Mouse (Mus musculus): Measurements from ENCODE around the gene Cry2.
A peak's percentile ranks its signal among the peaks of the same experiment; 100 is the strongest.

Gene Cry2

DNA sequence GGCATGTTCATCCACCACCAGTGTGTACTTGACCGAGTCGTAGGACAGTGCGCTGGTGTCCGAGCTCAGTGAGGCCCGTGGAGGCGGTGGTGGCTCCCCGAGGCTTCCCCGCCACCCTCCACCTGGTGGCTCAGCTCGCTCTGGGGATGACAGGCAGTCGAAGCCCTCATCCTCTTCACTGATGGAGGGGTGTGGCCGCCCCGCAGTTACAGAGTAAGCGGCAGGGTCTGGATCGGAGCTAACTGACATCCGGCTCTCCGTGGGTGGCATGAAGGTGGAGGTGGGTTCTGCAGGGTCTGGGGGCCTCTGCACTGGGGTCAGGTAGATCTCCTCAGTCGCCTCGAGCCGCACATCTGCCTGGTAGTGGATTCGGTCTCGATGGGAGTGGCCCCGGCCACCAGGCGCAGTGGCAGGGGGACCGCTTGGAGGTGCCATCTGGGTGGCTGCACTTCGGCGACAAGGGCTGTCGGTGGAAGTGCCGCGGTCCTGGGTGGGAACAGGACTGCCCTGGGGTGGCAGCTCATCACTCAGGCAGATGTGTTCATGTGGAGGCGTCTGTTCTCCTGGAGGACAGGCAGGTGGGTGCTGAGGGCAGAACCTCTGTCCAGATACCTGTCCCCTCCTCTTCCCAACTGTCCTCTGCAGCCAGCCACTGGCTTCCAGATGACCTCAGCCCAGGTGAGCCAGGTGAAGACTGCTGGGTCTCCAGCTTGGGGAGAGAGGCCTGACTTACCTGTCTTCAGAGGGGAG lies 46.8 kb downstream of the Cry2 start:
- DNase-seq, result no peak

GRCm38 (mm10) chr2:92385113-92386051 lies 48.5 kb downstream of the Cry2 start:
- DNase-seq, result no peak

DNA sequence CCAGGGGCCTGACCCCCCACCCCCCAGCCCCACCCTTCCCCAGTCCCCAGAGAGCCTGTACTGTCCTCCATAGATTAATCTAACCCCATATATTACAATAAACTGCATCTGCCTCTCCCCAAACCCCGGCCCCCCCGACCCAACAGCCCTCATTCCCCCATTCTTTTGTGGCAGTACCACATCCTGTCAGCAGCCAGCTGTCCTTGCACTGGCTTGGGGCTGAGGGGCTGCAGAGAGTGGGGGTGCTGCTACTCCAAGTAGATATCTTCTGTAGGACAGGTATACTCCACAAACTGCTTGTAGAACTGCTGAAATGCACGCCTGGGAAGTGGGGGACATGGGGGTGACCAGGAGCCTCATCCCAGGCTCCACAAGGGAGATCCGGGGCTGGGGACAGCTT lies 49.7 kb downstream of the Cry2 start:
- DNase-seq, result no peak

DNA sequence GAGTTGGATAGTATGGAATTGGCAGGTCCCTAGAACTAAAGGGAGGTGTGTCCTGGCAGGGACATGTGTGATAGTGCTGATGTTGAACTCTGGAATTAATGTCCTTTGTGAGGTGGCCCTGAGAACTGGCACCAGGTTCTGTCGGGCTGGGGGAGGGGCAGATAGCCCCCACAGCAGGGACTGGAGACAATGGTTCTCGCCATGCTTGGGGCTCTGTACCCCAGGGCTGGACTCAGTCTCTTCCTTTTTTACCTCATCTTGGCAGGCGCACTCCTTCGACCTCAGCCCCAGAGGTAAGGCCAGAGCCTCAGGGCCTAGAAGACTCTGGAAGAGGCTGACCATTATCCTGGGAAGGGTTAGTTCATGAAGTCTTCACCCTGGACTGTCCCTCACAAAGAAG lies 51.1 kb downstream of the Cry2 start:
- no peak for DNase-seq

GRCm38 (mm10) chr2:92381901-92382588 lies 51.8 kb downstream of the Cry2 start, which contains the start of gene 1700029I15Rik:
TSS of gene 1700029I15Rik (plus strand) at chr2:92382538.
- DNase-seq, result no peak

DNA sequence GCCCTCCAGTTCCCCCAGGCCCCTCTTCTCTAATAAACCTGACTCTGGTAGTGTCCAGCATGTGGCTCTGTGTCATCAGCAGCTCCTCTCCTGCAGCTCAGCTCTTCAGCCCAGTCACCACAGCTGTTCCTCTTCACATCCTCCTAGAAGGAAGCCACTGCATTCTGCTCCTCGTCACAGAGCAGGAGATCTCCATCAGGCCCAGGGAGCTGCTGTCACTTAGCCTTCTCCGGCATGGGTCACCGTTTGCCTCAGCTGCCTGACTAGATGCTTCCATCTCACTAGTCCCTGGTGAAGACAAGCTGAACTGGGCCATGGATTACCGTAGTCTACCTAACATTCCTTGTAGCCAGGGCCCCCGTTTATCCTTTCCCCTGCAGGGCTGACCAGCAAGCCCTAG lies 52.7 kb downstream of the Cry2 start:
- DNase-seq, result no peak

DNA sequence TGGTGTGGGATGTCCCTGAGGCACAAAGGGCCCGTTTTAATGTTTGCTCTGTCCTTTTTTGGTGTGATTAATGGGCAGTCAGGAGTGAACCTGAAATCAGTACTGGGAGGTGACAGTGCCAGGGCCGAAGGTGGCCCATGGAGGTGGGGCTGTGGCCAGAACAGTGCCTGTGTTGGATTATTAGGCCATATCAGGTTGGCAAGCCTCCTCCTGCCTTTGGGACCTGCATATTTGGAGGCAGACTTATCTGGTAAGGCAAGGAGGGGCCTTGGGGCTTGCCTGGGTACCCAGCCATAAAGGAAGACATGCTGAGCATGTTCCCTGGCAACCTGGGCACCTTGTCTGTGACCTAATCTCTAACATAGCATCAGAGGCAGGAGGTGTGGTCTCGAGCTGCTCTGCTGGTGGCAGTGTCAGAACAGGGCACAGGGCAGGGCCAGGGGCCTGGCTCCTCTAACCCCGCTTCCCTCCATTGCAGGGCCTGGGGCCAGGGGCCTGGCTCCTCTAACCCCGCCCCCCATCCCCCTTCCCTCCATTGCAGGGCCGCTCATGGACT lies 53.3 kb downstream of the Cry2 start:
- no peak for DNase-seq

- no peak for DNase-seq
Measured at GRCm38 (mm10) chr2:92379783-92380494, 53.9 kb downstream of the Cry2 start.

DNA sequence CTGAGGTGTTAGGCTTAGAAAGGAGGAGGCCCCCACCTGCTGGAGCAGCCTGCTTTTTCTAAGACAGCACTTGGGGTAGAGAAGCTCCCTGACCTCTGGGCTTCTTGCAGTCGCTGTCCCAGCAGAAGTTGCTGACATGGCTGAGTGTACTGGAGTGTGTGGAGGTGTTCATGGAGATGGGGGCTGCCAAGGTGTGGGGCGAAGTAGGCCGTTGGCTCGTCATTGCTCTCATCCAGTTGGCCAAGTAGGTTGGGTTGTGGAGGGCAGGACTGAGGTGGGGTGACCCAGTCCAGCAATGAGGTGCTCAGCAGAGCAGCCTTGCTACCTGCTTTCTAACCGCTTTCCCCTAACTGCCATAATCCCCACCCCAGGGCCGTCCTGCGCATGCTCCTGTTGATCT lies 56.5 kb downstream of the Cry2 start:
- DNase-seq, result no peak

- no peak for DNase-seq
Measured at GRCm38 (mm10) chr2:92376300-92376699, 57.5 kb downstream of the Cry2 start.

DNA sequence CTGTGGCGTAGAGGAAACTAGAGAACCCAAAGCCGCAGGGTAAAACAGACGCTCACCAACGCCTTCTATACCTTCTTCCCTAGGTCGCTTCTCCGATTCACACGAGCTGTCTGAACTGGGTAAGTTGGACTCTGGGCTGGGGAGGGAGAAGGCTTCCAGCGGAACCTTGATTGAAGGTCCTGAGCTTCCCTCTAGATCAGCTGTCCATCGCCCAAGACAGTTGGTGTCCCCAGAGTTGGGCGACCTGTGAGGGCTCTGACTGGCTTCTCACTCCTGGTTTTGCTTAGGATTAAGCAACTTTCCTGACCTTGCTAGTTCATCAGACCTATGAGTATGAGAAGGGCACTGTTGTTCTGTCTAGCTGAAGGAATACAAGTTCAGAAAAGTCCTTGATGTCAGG lies 58.1 kb downstream of the Cry2 start:
- no peak for DNase-seq

- DNase-seq, result peak; percentile 87 to 93
Measured at GRCm38 (mm10) chr2:92375099-92375623, 58.7 kb downstream of the Cry2 start.

GRCm38 (mm10) chr2:92374514-92374913 lies 59.3 kb downstream of the Cry2 start, which contains the start of the genes Pex16 and Large2:
TSS of gene Pex16 (plus strand) at chr2:92374676.
TSS of gene Large2 (minus strand) at chr2:92374869.
- DNase-seq, result peak; percentile 31 to 32

DNA sequence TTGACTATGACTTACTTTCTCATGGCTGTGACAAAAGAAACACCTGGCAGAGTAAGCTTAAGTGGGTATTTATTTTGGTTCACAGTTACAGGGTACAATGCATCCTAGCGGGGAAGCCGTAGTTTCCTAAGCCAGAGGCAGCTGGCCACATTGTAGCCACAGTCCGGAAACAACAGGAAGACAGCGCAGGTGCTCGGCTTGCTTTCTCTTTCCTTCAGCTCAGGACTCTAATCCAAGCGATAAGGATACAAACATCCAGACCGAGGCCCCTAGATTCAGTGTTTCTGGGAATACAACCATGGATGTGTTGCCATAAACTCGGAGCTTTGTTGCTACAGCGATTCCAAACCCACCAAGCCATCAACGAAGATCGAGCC lies 60.4 kb downstream of the Cry2 start:
- DNase-seq, result no peak

GRCm38 (mm10) chr2:92372767-92373436 lies 60.9 kb downstream of the Cry2 start:
- no peak for DNase-seq

GRCm38 (mm10) chr2:92371971-92372690 lies 61.7 kb downstream of the Cry2 start:
- DNase-seq, result no peak

- DNase-seq, result peak in 1 of 2 experiments; percentile 37
Measured at GRCm38 (mm10) chr2:92370821-92371805, 62.7 kb downstream of the Cry2 start.

- no peak for DNase-seq
Measured at GRCm38 (mm10) chr2:92370375-92370774, 63.5 kb downstream of the Cry2 start.

DNA sequence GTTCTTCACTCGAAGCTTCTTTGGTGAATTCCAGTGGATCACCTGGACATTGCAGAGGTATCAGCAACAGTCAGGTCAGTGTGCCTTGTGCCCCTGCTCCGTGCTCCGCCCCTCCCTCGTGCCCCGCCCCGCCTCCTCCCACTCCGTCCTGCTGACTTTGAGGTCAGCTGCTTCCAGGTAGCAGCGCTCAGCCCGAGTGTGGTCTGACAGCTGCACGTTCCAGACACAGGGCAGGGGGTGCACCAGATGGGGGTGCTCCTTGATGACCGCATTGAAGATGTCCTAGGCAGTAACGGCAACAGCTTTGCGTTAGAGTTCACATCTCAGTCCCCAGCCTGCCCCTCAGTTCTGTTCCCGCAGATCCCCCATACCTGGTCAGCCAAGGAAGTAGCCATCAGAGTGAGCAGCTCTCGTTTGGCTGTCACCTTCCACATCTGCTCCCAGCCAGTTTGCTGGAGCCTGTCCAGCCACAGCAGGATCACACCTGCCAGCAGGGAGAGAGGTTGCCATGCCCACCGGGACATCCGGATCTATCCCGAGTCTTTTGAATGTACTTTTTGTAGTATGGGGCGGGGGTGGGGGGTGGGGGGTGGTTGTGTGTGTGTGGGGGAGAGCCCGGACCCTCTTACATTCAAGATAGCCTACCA lies 66.3 kb downstream of the Cry2 start:
- DNase-seq, result no peak

All from spleen, adult 18-20 months (tissue).